In genomic region chr2:127272049-127272448, GRCm38 (mm10) we compare ENCODE assay signal across 1 mouse cellular context.
A peak's percentile ranks its signal among the peaks of the same experiment; 100 is the strongest.
TF ChIP-seq lines count a peak whose summit lies in the region.

No protein-coding gene starts in this region.

TF ChIP-seq in CH12.LX, 34 proteins besides CTCF, POLR2A, EP300 and RAD21:
- TF ChIP-seq TBP (conservative IDR thresholded peaks at IDR 0.05; ENCODE audit: low read depth, low read length), result 0 out of 2 replicates have a peak, but pooled peaks have one; percentile 37
